Mouse (Mus musculus) cortical plate, adult 2 months (tissue): ENCODE data around the gene Tmem231.

Source experiments
- CTCF ChIP-seq: fragments of 200-500 bp; IDR thresholded peaks from 2 replicates; pipeline ENCODE4 v1.5.1; 2011; ENCODE audit warnings: mild to moderate bottlenecking, control low read depth, low read length; ENCODE audit not compliant: insufficient read depth; ENCODE audit errors: extremely low read depth
- POLR2A ChIP-seq: fragments of 200-500 bp; IDR thresholded peaks from 2 replicates; pipeline ENCODE4 v1.6.1; 2011; ENCODE audit warnings: mild to moderate bottlenecking, low read length, control low read depth; ENCODE audit not compliant: insufficient read depth; ENCODE audit errors: extremely low read depth

- no peak for TF ChIP-seq POLR2A
- no peak for TF ChIP-seq CTCF
These were observed 70.4 kb downstream of the Tmem231 start for GRCm38 (mm10) chr8:111863280-111863679.
